Mouse (Mus musculus): Measurements from ENCODE around the gene Nlgn2. TPM values are rescaled to one million over a fixed set of nuclear protein-coding genes. Genes with fewer than 3 reads are reported as not detected.

The Nlgn2 gene
- total and polyA plus RNA-seq, 2 experiments from 2014 or later, result 23.5 to 137 TPM

GRCm38 (mm10) chr11:69781828-69782227 is 55.8 kb downstream of the Nlgn2 start:
- no peaks in the 10 kb centered on the region for H3K27me3 ChIP-seq (ENCODE audit: insufficient read depth, low read length)
- no peak overlapping the region for H3K27ac ChIP-seq (ENCODE audit: low read depth, low read length)
- no peaks in the 10 kb centered on the region for H3K9me3 ChIP-seq (ENCODE audit: low read length)
- H3K4me3 ChIP-seq (ENCODE audit: low read depth, low read length), result no peak overlapping the region
- 50% methylated on average over 4 of the region's 4 CpGs for WGBS
- no peak overlapping the region for H3K4me2 ChIP-seq (ENCODE audit: low read depth, low read length, poor library complexity, severe bottlenecking)
- DNase-seq (ENCODE audit: low spot score), result no peak
- ATAC-seq (ENCODE audit: low FRiP score), result no peak
- H3K36me3 ChIP-seq (ENCODE audit: insufficient read depth, low read length), result peaks cover 7% of the 10 kb centered on the region; the same call in 1 of the 2 replicates
- no peak overlapping the region for H3K9ac ChIP-seq (replicated peaks; ENCODE audit: low read length, poor library complexity, severe bottlenecking)
- no peaks in the 10 kb centered on the region for H3K4me1 ChIP-seq (ENCODE audit: insufficient read depth, low read length)
- TF ChIP-seq CTCF (IDR thresholded peaks at IDR 0.05), result no peak

GRCm38 (mm10) chr11:69778985-69779384 is 58.6 kb downstream of the Nlgn2 start:
- no peak overlapping the region for H3K4me2 ChIP-seq (ENCODE audit: low read depth, low read length, poor library complexity, severe bottlenecking)
- no peaks in the 10 kb centered on the region for H3K4me1 ChIP-seq (ENCODE audit: insufficient read depth, low read length)
- no peaks in the 10 kb centered on the region for H3K27me3 ChIP-seq (ENCODE audit: insufficient read depth, low read length)
- WGBS, result 59% methylated on average over 7 of the region's 7 CpGs
- H3K27ac ChIP-seq (ENCODE audit: low read depth, low read length), result no peak overlapping the region
- TF ChIP-seq CTCF (IDR thresholded peaks at IDR 0.05), result no peak
- H3K9ac ChIP-seq (replicated peaks; ENCODE audit: low read length, poor library complexity, severe bottlenecking), result no peak overlapping the region
- DNase-seq (ENCODE audit: low spot score), result no peak
- no peak for ATAC-seq (ENCODE audit: low FRiP score)
- no peaks in the 10 kb centered on the region for H3K9me3 ChIP-seq (ENCODE audit: low read length)
- peaks cover 20% of the 10 kb centered on the region; the same call in 1 of the 2 replicates for H3K36me3 ChIP-seq (ENCODE audit: insufficient read depth, low read length)
- H3K4me3 ChIP-seq (ENCODE audit: low read depth, low read length), result no peak overlapping the region

- WGBS, result 73% methylated on average over 23 of the region's 23 CpGs
- Histone ChIP-seq H3K4me1 (ENCODE audit: insufficient read depth, low read length) (no peaks in the 10 kb centered on the region), H3K4me3 (ENCODE audit: low read depth, low read length) (no peak overlapping the region), H3K9ac (replicated peaks; ENCODE audit: low read length, poor library complexity, severe bottlenecking) (no peak overlapping the region), H3K27me3 (ENCODE audit: insufficient read depth, low read length) (no peaks in the 10 kb centered on the region), H3K36me3 (ENCODE audit: insufficient read depth, low read length) (peaks cover 20% of the 10 kb centered on the region; the same call in 1 of the 2 replicates), H3K4me2 (ENCODE audit: low read depth, low read length, poor library complexity, severe bottlenecking) (no peak overlapping the region), H3K27ac (ENCODE audit: low read depth, low read length) (no peak overlapping the region), H3K9me3 (ENCODE audit: low read length) (no peaks in the 10 kb centered on the region)
- DNase-seq (ENCODE audit: low spot score) (no peak), ATAC-seq (ENCODE audit: low FRiP score) (no peak)
- no peak for TF ChIP-seq CTCF (IDR thresholded peaks at IDR 0.05)
Measured at GRCm38 (mm10) chr11:69778258-69778982, 59.2 kb downstream of the Nlgn2 start.

- ATAC-seq (ENCODE audit: low FRiP score) (no peak), DNase-seq (ENCODE audit: low spot score) (no peak)
- WGBS, result 62% methylated on average over 25 of the region's 26 CpGs
- no peak overlapping the region for H3K4me3 ChIP-seq (ENCODE audit: low read depth, low read length)
- H3K4me1 ChIP-seq (ENCODE audit: insufficient read depth, low read length), result no peaks in the 10 kb centered on the region
- H3K27me3 ChIP-seq (ENCODE audit: insufficient read depth, low read length), result no peaks in the 10 kb centered on the region
- H3K4me2 ChIP-seq (ENCODE audit: low read depth, low read length, poor library complexity, severe bottlenecking), result no peak overlapping the region
- TF ChIP-seq CTCF (IDR thresholded peaks at IDR 0.05), result no peak
- no peak overlapping the region for H3K27ac ChIP-seq (ENCODE audit: low read depth, low read length)
- H3K9ac ChIP-seq (replicated peaks; ENCODE audit: low read length, poor library complexity, severe bottlenecking), result no peak overlapping the region
- H3K36me3 ChIP-seq (ENCODE audit: insufficient read depth, low read length), result peaks cover 20% of the 10 kb centered on the region; the same call in 1 of the 2 replicates
- no peaks in the 10 kb centered on the region for H3K9me3 ChIP-seq (ENCODE audit: low read length)
Measured at GRCm38 (mm10) chr11:69777504-69778257, 59.9 kb downstream of the Nlgn2 start.

GRCm38 (mm10) chr11:69776488-69776887 is 61.1 kb downstream of the Nlgn2 start:
- Histone ChIP-seq H3K36me3 (ENCODE audit: insufficient read depth, low read length) (peaks cover 20% of the 10 kb centered on the region; the same call in 1 of the 2 replicates), H3K4me2 (ENCODE audit: low read depth, low read length, poor library complexity, severe bottlenecking) (no peak overlapping the region), H3K27ac (ENCODE audit: low read depth, low read length) (no peak overlapping the region), H3K9me3 (ENCODE audit: low read length) (no peaks in the 10 kb centered on the region), H3K9ac (replicated peaks; ENCODE audit: low read length, poor library complexity, severe bottlenecking) (no peak overlapping the region), H3K4me1 (ENCODE audit: insufficient read depth, low read length) (no peaks in the 10 kb centered on the region), H3K4me3 (ENCODE audit: low read depth, low read length) (no peak overlapping the region), H3K27me3 (ENCODE audit: insufficient read depth, low read length) (no peaks in the 10 kb centered on the region)
- TF ChIP-seq CTCF (IDR thresholded peaks at IDR 0.05), result no peak
- DNase-seq (ENCODE audit: low spot score), result no peak
- no peak for ATAC-seq (ENCODE audit: low FRiP score)
- WGBS, result 89% methylated on average over 20 of the region's 20 CpGs

- no peak for ATAC-seq (ENCODE audit: low FRiP score)
Measured at GRCm38 (mm10) chr11:69775716-69776115, 61.9 kb downstream of the Nlgn2 start.

More at GRCm38 (mm10) chr11:69775716-69776115, 61.9 kb downstream of the Nlgn2 start:
- no peak overlapping the region for H3K4me2 ChIP-seq (ENCODE audit: low read depth, low read length, poor library complexity, severe bottlenecking)
- no peaks in the 10 kb centered on the region for H3K9me3 ChIP-seq (ENCODE audit: low read length)
- no peaks in the 10 kb centered on the region for H3K27me3 ChIP-seq (ENCODE audit: insufficient read depth, low read length)
- no peaks in the 10 kb centered on the region for H3K4me1 ChIP-seq (ENCODE audit: insufficient read depth, low read length)
- no peak overlapping the region for H3K4me3 ChIP-seq (ENCODE audit: low read depth, low read length)
- DNase-seq (ENCODE audit: low spot score), result no peak
- no peak overlapping the region for H3K9ac ChIP-seq (replicated peaks; ENCODE audit: low read length, poor library complexity, severe bottlenecking)
- no peak overlapping the region for H3K27ac ChIP-seq (ENCODE audit: low read depth, low read length)
- WGBS, result 74% methylated on average over 10 of the region's 10 CpGs
- H3K36me3 ChIP-seq (ENCODE audit: insufficient read depth, low read length), result peaks cover 20% of the 10 kb centered on the region; the same call in 1 of the 2 replicates
- TF ChIP-seq CTCF (IDR thresholded peaks at IDR 0.05), result no peak

Data from midbrain, postnatal 0 days (tissue).